Mouse (Mus musculus) stomach, embryonic 14.5 days (tissue): ENCODE results near the gene Gm45208. TPM values are rescaled to one million over a fixed set of nuclear protein-coding genes. Genes with fewer than 3 reads are reported as not detected.
A peak's percentile ranks its signal among the peaks of the same experiment; 100 is the strongest.

Experiments used
- ATAC-seq: fragments of 200-750 bp; cut with Nextera tagmentation; 2 replicates; pipeline ENCODE4 v1.8.0; 2017; ENCODE audit warnings: low read depth, moderate TSS enrichment; ENCODE audit not compliant: insufficient number of reproducible peaks, insufficient read depth, low FRiP score
- H3K27ac ChIP-seq: fragments of 300-500 bp; sonication (generic); 2 replicates; pipeline ENCODE4 v1.5.1; 2014; ENCODE audit warnings: mild to moderate bottlenecking, low read length, moderate library complexity, mixed read lengths
- H3K27me3 ChIP-seq: fragments of 300-500 bp; sonication (generic); 2 replicates; pipeline ENCODE4 v1.6.1; 2014; ENCODE audit warnings: low read length, control low read depth, mixed read lengths; ENCODE audit not compliant: control insufficient read depth, insufficient read depth
- H3K36me3 ChIP-seq: fragments of 300-500 bp; sonication (generic); 2 replicates; pipeline ENCODE4 v1.6.1; 2014; ENCODE audit warnings: mild to moderate bottlenecking, control low read depth, low read length, moderate library complexity, mixed read lengths; ENCODE audit not compliant: control insufficient read depth, insufficient read depth
- H3K4me1 ChIP-seq: fragments of 300-500 bp; sonication (generic); 2 replicates; pipeline ENCODE4 v1.6.1; 2014; ENCODE audit warnings: low read length, control low read depth, mixed read lengths; ENCODE audit not compliant: control insufficient read depth, insufficient read depth
- H3K4me2 ChIP-seq: fragments of 300-500 bp; sonication (generic); replicated peaks from 2 replicates; pipeline ENCODE4 v1.6.1; 2014; ENCODE audit warnings: low read depth, low read length, control low read depth
- H3K4me3 ChIP-seq: fragments of 300-500 bp; sonication (generic); 2 replicates; pipeline ENCODE4 v1.5.1; 2014; ENCODE audit warnings: low read depth, low read length, control low read depth
- H3K9ac ChIP-seq: fragments of 300-500 bp; sonication (generic); replicated peaks from 2 replicates; pipeline ENCODE4 v1.6.1; 2014; ENCODE audit warnings: low read depth, mild to moderate bottlenecking, control low read depth, low read length, moderate library complexity, mixed read lengths
- H3K9me3 ChIP-seq: fragments of 300-500 bp; sonication (generic); 2 replicates; pipeline ENCODE4 v1.6.1; 2016; ENCODE audit warnings: low read depth, low read length, control low read depth; ENCODE audit not compliant: control insufficient read depth
- WGBS: fragments of 180-500 bp; shearing (Covaris S2); extraction: QIAGEN DNeasy Blood & Tissue Kit; methylation state at CpG from one replicate; pipeline ENCODE4 v1.1.7; 2014; 5-methylcytosine and 5-hydroxymethylcytosine counted together
- polyA plus RNA-seq: library from polyadenylated mRNA; unstranded; fragments of >200 nt; fragmentation: Nextera tagmentation; extraction: Ambion mirVana; gene quantifications from 2 replicates; pipeline ENCODE4 v1.2.1, GENCODE M21; 2014

Gene Gm45208
- 0.54 TPM in 1 of 2 replicates, not detected in the other for polyA plus RNA-seq

GRCm38 (mm10) chrX:7721514-7722281, at the start of gene Gm45208:
Gene Gm45208, plus strand, starts transcription at chrX:7722245.
- no peaks in the 10 kb centered on the region for H3K9me3 ChIP-seq
- 20% methylated on average over 22 of the region's 22 CpGs for WGBS
- peak within 1 kb of the TSS; percentile 52 for H3K4me3 ChIP-seq
- H3K9ac ChIP-seq, result peak within 1 kb of the TSS; percentile 53
- peak within 1 kb of the TSS; percentile 62 for H3K4me2 ChIP-seq
- no peaks in the 10 kb centered on the region; the same call in none of the 2 replicates for H3K36me3 ChIP-seq
- H3K4me1 ChIP-seq, result 0 out of 2 replicates have a peak, but pooled peaks cover 3% of the 10 kb centered on the region
- H3K27me3 ChIP-seq, result no peaks in the 10 kb centered on the region
- peak; percentile 88 for ATAC-seq
- H3K27ac ChIP-seq, result peak within 1 kb of the TSS; percentile 94

DNA sequence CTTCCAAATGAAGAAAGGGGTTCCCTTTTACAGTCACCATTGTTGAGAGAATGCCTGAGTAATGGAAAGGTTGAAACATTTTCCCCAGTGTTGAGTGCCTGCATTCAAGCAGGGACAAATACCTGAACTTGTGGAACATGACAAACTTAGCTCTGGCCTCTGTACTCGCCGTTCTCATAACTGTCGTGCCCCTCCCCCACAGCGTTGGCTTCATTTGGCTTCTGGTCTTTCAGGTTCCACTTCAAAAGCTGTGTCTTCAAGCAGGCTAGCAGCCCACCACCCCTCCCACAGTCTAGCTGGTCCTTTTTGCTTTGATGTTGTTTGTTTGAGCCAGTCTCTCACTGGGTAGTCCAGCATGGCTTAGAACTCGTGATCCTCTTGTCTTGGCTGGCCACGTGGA, 49.3 kb upstream of the Gm45208 start:
- H3K27me3 ChIP-seq, result no peaks in the 10 kb centered on the region

GRCm38 (mm10) chrX:7673578-7674281, 48.3 kb upstream of the Gm45208 start:
- peak overlapping the region; percentile 18; the same call in 1 of the 2 replicates for H3K4me3 ChIP-seq
- no peak overlapping the region for H3K9ac ChIP-seq
- H3K4me2 ChIP-seq, result peak overlapping the region; percentile 42
- peak; percentile 30 for ATAC-seq
- H3K4me1 ChIP-seq, result peaks cover 6% of the 10 kb centered on the region; the same call in 1 of the 2 replicates
- no peaks in the 10 kb centered on the region for H3K27me3 ChIP-seq
- H3K36me3 ChIP-seq, result no peaks in the 10 kb centered on the region
- 23% methylated on average over 12 of the region's 12 CpGs for WGBS
- no peaks in the 10 kb centered on the region for H3K9me3 ChIP-seq
- peak overlapping the region; percentile 86 for H3K27ac ChIP-seq

More for the DNA sequence above, 49.3 kb upstream of the Gm45208 start:
- no peak for ATAC-seq
- Histone ChIP-seq H3K4me3 (no peak overlapping the region), H3K9me3 (no peaks in the 10 kb centered on the region), H3K27ac (no peak overlapping the region; the same call in 1 of the 2 replicates), H3K4me2 (no peak overlapping the region), H3K9ac (no peak overlapping the region), H3K36me3 (no peaks in the 10 kb centered on the region), H3K4me1 (peaks cover 6% of the 10 kb centered on the region; the same call in 1 of the 2 replicates)
- 42% methylated on average over 6 of the region's 6 CpGs for WGBS

GRCm38 (mm10) chrX:7674284-7675000, 47.6 kb upstream of the Gm45208 start:
- Histone ChIP-seq H3K9me3 (no peaks in the 10 kb centered on the region), H3K4me2 (peak overlapping the region; percentile 42), H3K36me3 (no peaks in the 10 kb centered on the region), H3K27ac (peak overlapping the region; percentile 86), H3K4me1 (peaks cover 6% of the 10 kb centered on the region; the same call in 1 of the 2 replicates), H3K4me3 (peak overlapping the region; percentile 18; the same call in 1 of the 2 replicates), H3K27me3 (no peaks in the 10 kb centered on the region), H3K9ac (no peak overlapping the region)
- ATAC-seq, result peak; percentile 17; the same call in 1 of the 2 replicates
- 22% methylated on average over 28 of the region's 28 CpGs for WGBS

GRCm38 (mm10) chrX:7675001-7675380, 47.1 kb upstream of the Gm45208 start:
- H3K36me3 ChIP-seq, result no peaks in the 10 kb centered on the region
- H3K4me2 ChIP-seq, result peak overlapping the region; percentile 42
- H3K27me3 ChIP-seq, result no peaks in the 10 kb centered on the region
- H3K4me3 ChIP-seq, result peak overlapping the region; percentile 18; the same call in 1 of the 2 replicates
- H3K27ac ChIP-seq, result peak overlapping the region; percentile 86; the same call in 1 of the 2 replicates
- 31% methylated on average over 10 of the region's 10 CpGs for WGBS
- H3K9ac ChIP-seq, result no peak overlapping the region
- ATAC-seq, result no peak
- H3K9me3 ChIP-seq, result no peaks in the 10 kb centered on the region
- H3K4me1 ChIP-seq, result peaks cover 6% of the 10 kb centered on the region; the same call in 1 of the 2 replicates

DNA sequence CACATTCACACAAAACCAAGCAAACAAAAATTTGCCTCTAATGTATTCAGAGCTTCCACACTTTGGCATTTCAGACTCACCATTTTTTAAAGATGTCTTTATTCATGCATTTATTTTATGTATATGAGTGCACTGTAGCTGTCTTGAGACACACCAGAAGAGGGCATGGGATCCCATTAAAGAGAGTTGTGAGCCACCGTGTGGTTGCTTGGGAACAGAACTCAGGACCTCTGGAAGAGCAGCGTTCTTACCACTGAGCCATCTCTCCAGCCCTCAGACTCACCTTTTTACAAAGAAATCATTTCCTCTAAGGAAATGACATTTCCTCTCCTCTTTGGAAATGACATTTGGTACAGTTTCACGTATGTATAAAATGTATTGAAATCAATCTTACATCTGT, 43.1 kb upstream of the Gm45208 start:
- Histone ChIP-seq H3K9ac (no peak overlapping the region), H3K27me3 (no peaks in the 10 kb centered on the region), H3K4me1 (0 out of 2 replicates have a peak, but pooled peaks cover 2% of the 10 kb centered on the region), H3K9me3 (no peaks in the 10 kb centered on the region), H3K4me2 (no peak overlapping the region), H3K36me3 (no peaks in the 10 kb centered on the region), H3K27ac (no peak overlapping the region), H3K4me3 (no peak overlapping the region)
- 50% methylated on average over 3 of the region's 3 CpGs for WGBS
- no peak for ATAC-seq

DNA sequence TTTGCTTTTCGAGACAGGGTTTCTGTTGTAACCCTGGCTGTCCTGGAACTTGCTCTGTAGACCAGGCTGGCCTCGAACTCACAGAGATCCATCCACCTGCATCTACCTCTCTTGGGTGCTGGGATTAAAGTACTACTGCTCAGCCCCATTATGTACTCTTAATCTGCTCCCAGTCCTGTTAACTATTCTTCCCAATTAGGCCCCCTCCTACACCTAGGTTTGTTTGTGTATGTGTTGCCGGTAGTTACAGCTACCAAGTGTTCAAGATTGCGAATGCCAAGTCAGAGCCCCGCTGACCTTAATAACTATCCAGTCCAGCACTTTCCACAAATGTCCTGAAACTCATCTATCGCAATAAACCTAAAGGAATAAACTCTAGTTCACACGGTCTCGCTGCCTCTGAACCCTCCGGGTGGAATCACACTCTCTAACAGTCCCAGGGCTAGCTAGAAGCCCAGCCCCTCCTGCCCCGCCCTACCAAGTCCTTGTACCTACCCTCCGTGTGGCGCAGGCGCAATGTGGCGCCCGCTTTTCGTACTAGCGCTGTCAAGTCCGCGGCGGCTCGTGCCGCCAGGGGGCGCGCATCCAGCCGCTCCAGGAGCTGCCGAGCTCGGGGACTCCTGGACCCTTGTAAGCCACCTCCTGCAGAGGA, 42.5 kb upstream of the Gm45208 start:
- Histone ChIP-seq H3K36me3 (no peaks in the 10 kb centered on the region), H3K27me3 (no peaks in the 10 kb centered on the region), H3K9me3 (no peaks in the 10 kb centered on the region), H3K4me2 (peak overlapping the region; percentile 43), H3K9ac (no peak overlapping the region), H3K4me1 (0 out of 2 replicates have a peak, but pooled peaks cover 2% of the 10 kb centered on the region), H3K4me3 (peak overlapping the region; percentile 15), H3K27ac (no peak overlapping the region)
- ATAC-seq, result peak; percentile 95
- 18% methylated on average over 27 of the region's 27 CpGs for WGBS
